Mouse (Mus musculus): Measurements from ENCODE around the gene Bloc1s5. TPM values are rescaled to one million over a fixed set of nuclear protein-coding genes. Genes with fewer than 3 reads are reported as not detected.

The Bloc1s5 gene
- polyA plus RNA-seq, 1 experiment from 2014 or later, result 27.1 TPM

- Histone ChIP-seq H3K4me1 (replicated peaks) (no peaks in the 10 kb centered on the region), H3K4me2 (no peak overlapping the region), H3K27me3 (no peaks in the 10 kb centered on the region), H3K36me3 (peaks cover 30% of the 10 kb centered on the region), H3K9me3 (0 out of 2 replicates have a peak, but pooled peaks cover 6% of the 10 kb centered on the region), H3K4me3 (replicated peaks) (no peak overlapping the region), H3K27ac (no peak overlapping the region), H3K9ac (replicated peaks) (no peak overlapping the region)
- no peak for ATAC-seq (ENCODE audit: insufficient number of reproducible peaks, insufficient read depth, low FRiP score, low TSS enrichment, low read depth)
- 83% methylated on average over 4 of the region's 4 CpGs for WGBS
Measured at GRCm38 (mm10) chr13:38616887-38617286, 18.0 kb downstream of the Bloc1s5 start.

- Histone ChIP-seq H3K4me3 (replicated peaks) (no peak overlapping the region), H3K4me1 (replicated peaks) (no peaks in the 10 kb centered on the region), H3K9me3 (0 out of 2 replicates have a peak, but pooled peaks cover 6% of the 10 kb centered on the region), H3K4me2 (no peak overlapping the region), H3K27ac (no peak overlapping the region), H3K36me3 (peaks cover 37% of the 10 kb centered on the region), H3K9ac (replicated peaks) (no peak overlapping the region), H3K27me3 (no peaks in the 10 kb centered on the region)
- no peak for ATAC-seq (ENCODE audit: insufficient number of reproducible peaks, insufficient read depth, low FRiP score, low TSS enrichment, low read depth)
- 87% methylated on average over 5 of the region's 5 CpGs for WGBS
Measured at GRCm38 (mm10) chr13:38615656-38616055, 19.3 kb downstream of the Bloc1s5 start.

GRCm38 (mm10) chr13:38614298-38614697, 20.6 kb downstream of the Bloc1s5 start:
- no peak for ATAC-seq (ENCODE audit: insufficient number of reproducible peaks, insufficient read depth, low FRiP score, low TSS enrichment, low read depth)
- WGBS, result 74% methylated on average over 5 of the region's 5 CpGs
- Histone ChIP-seq H3K4me2 (no peak overlapping the region), H3K9me3 (0 out of 2 replicates have a peak, but pooled peaks cover 6% of the 10 kb centered on the region), H3K36me3 (peaks cover 43% of the 10 kb centered on the region), H3K4me3 (replicated peaks) (no peak overlapping the region), H3K9ac (replicated peaks) (no peak overlapping the region), H3K4me1 (replicated peaks) (no peaks in the 10 kb centered on the region), H3K27ac (no peak overlapping the region), H3K27me3 (no peaks in the 10 kb centered on the region)

- H3K27ac ChIP-seq, result no peak overlapping the region
- no peak for ATAC-seq (ENCODE audit: insufficient number of reproducible peaks, insufficient read depth, low FRiP score, low TSS enrichment, low read depth)
- H3K36me3 ChIP-seq, result peaks cover 43% of the 10 kb centered on the region
- H3K4me2 ChIP-seq, result no peak overlapping the region
- WGBS, result 88% methylated on average over 8 of the region's 8 CpGs
- H3K9me3 ChIP-seq, result 0 out of 2 replicates have a peak, but pooled peaks cover 6% of the 10 kb centered on the region
- H3K27me3 ChIP-seq, result no peaks in the 10 kb centered on the region
- H3K4me3 ChIP-seq (replicated peaks), result no peak overlapping the region
- no peak overlapping the region for H3K9ac ChIP-seq (replicated peaks)
- no peaks in the 10 kb centered on the region for H3K4me1 ChIP-seq (replicated peaks)
Measured at GRCm38 (mm10) chr13:38613583-38613982, 21.3 kb downstream of the Bloc1s5 start.

GRCm38 (mm10) chr13:38612608-38613007, 22.3 kb downstream of the Bloc1s5 start:
- WGBS, result 85% methylated on average over 9 of the region's 9 CpGs
- Histone ChIP-seq H3K36me3 (peaks cover 43% of the 10 kb centered on the region), H3K9ac (replicated peaks) (no peak overlapping the region), H3K4me2 (no peak overlapping the region), H3K9me3 (0 out of 2 replicates have a peak, but pooled peaks cover 6% of the 10 kb centered on the region), H3K4me1 (replicated peaks) (no peaks in the 10 kb centered on the region), H3K4me3 (replicated peaks) (no peak overlapping the region), H3K27ac (no peak overlapping the region), H3K27me3 (no peaks in the 10 kb centered on the region)
- ATAC-seq (ENCODE audit: insufficient number of reproducible peaks, insufficient read depth, low FRiP score, low TSS enrichment, low read depth), result no peak

- Histone ChIP-seq H3K4me3 (replicated peaks) (no peak overlapping the region), H3K4me1 (replicated peaks) (no peaks in the 10 kb centered on the region), H3K4me2 (no peak overlapping the region), H3K9ac (replicated peaks) (no peak overlapping the region), H3K27me3 (no peaks in the 10 kb centered on the region), H3K27ac (no peak overlapping the region), H3K36me3 (peaks cover 42% of the 10 kb centered on the region), H3K9me3 (0 out of 2 replicates have a peak, but pooled peaks cover 6% of the 10 kb centered on the region)
- ATAC-seq (ENCODE audit: insufficient number of reproducible peaks, insufficient read depth, low FRiP score, low TSS enrichment, low read depth), result no peak
- 93% methylated on average over 4 of the region's 4 CpGs for WGBS
Measured at GRCm38 (mm10) chr13:38612179-38612578, 22.7 kb downstream of the Bloc1s5 start.

GRCm38 (mm10) chr13:38610336-38610735, 24.6 kb downstream of the Bloc1s5 start:
- 86% methylated on average over 6 of the region's 6 CpGs for WGBS
- no peak overlapping the region for H3K4me3 ChIP-seq (replicated peaks)
- no peaks in the 10 kb centered on the region for H3K4me1 ChIP-seq (replicated peaks)
- no peak overlapping the region for H3K4me2 ChIP-seq
- no peak overlapping the region for H3K9ac ChIP-seq (replicated peaks)
- H3K27ac ChIP-seq, result no peak overlapping the region
- 0 out of 2 replicates have a peak, but pooled peaks cover 6% of the 10 kb centered on the region for H3K9me3 ChIP-seq
- H3K36me3 ChIP-seq, result peaks cover 33% of the 10 kb centered on the region
- H3K27me3 ChIP-seq, result no peaks in the 10 kb centered on the region
- no peak for ATAC-seq (ENCODE audit: insufficient number of reproducible peaks, insufficient read depth, low FRiP score, low TSS enrichment, low read depth)

- no peaks in the 10 kb centered on the region for H3K4me1 ChIP-seq (replicated peaks)
Measured at GRCm38 (mm10) chr13:38607130-38607529, 27.8 kb downstream of the Bloc1s5 start.

GRCm38 (mm10) chr13:38605353-38605752, 29.6 kb downstream of the Bloc1s5 start:
- Histone ChIP-seq H3K4me3 (replicated peaks) (no peak overlapping the region), H3K27me3 (no peaks in the 10 kb centered on the region), H3K36me3 (peaks cover 27% of the 10 kb centered on the region; the same call in 1 of the 2 replicates), H3K9ac (replicated peaks) (no peak overlapping the region), H3K27ac (no peak overlapping the region), H3K9me3 (no peaks in the 10 kb centered on the region), H3K4me2 (no peak overlapping the region), H3K4me1 (replicated peaks) (no peaks in the 10 kb centered on the region)
- ATAC-seq (ENCODE audit: insufficient number of reproducible peaks, insufficient read depth, low FRiP score, low TSS enrichment, low read depth), result no peak
- WGBS, result 85% methylated on average over 6 of the region's 6 CpGs

More at GRCm38 (mm10) chr13:38607130-38607529, 27.8 kb downstream of the Bloc1s5 start:
- ATAC-seq (ENCODE audit: insufficient number of reproducible peaks, insufficient read depth, low FRiP score, low TSS enrichment, low read depth), result no peak
- Histone ChIP-seq H3K4me2 (no peak overlapping the region), H3K9me3 (0 out of 2 replicates have a peak, but pooled peaks cover under 1% of the 10 kb centered on the region), H3K4me3 (replicated peaks) (no peak overlapping the region), H3K36me3 (peaks cover 38% of the 10 kb centered on the region), H3K9ac (replicated peaks) (no peak overlapping the region), H3K27me3 (no peaks in the 10 kb centered on the region), H3K27ac (no peak overlapping the region)
- 89% methylated on average over 6 of the region's 6 CpGs for WGBS

GRCm38 (mm10) chr13:38602966-38603365, 31.9 kb downstream of the Bloc1s5 start:
- WGBS, result 90% methylated on average over 13 of the region's 13 CpGs
- Histone ChIP-seq H3K4me2 (no peak overlapping the region), H3K36me3 (peaks cover 24% of the 10 kb centered on the region; the same call in 1 of the 2 replicates), H3K4me1 (replicated peaks) (no peaks in the 10 kb centered on the region), H3K27me3 (no peaks in the 10 kb centered on the region), H3K9me3 (no peaks in the 10 kb centered on the region), H3K9ac (replicated peaks) (no peak overlapping the region), H3K4me3 (replicated peaks) (no peak overlapping the region), H3K27ac (no peak overlapping the region)
- no peak for ATAC-seq (ENCODE audit: insufficient number of reproducible peaks, insufficient read depth, low FRiP score, low TSS enrichment, low read depth)

- Histone ChIP-seq H3K36me3 (peaks cover 23% of the 10 kb centered on the region; the same call in 1 of the 2 replicates), H3K4me2 (no peak overlapping the region), H3K27me3 (no peaks in the 10 kb centered on the region), H3K4me1 (replicated peaks) (no peaks in the 10 kb centered on the region), H3K9me3 (no peaks in the 10 kb centered on the region), H3K27ac (no peak overlapping the region), H3K9ac (replicated peaks) (no peak overlapping the region), H3K4me3 (replicated peaks) (no peak overlapping the region)
- ATAC-seq (ENCODE audit: insufficient number of reproducible peaks, insufficient read depth, low FRiP score, low TSS enrichment, low read depth), result no peak
- 82% methylated on average over 17 of the region's 17 CpGs for WGBS
Measured at GRCm38 (mm10) chr13:38602243-38602832, 32.6 kb downstream of the Bloc1s5 start.

- Histone ChIP-seq H3K4me3 (replicated peaks) (no peak overlapping the region), H3K9ac (replicated peaks) (no peak overlapping the region), H3K4me1 (replicated peaks) (no peaks in the 10 kb centered on the region), H3K4me2 (no peak overlapping the region), H3K27ac (no peak overlapping the region), H3K36me3 (peaks cover 17% of the 10 kb centered on the region; the same call in 1 of the 2 replicates), H3K9me3 (no peaks in the 10 kb centered on the region), H3K27me3 (no peaks in the 10 kb centered on the region)
- WGBS, result 89% methylated on average over 11 of the region's 11 CpGs
- ATAC-seq (ENCODE audit: insufficient number of reproducible peaks, insufficient read depth, low FRiP score, low TSS enrichment, low read depth), result no peak
Measured at GRCm38 (mm10) chr13:38600811-38601210, 34.1 kb downstream of the Bloc1s5 start.

Data from limb, embryonic 12.5 days (tissue).